Mouse (Mus musculus) small intestine, adult 2 months (tissue): ENCODE measurements around the gene Rilp. TPM values are rescaled to one million over a fixed set of nuclear protein-coding genes. Genes with fewer than 3 reads are reported as not detected.

Experiments used
- H3K27ac ChIP-seq: fragments of 200-500 bp; 2 replicates; pipeline ENCODE4 v1.5.1; 2012; ENCODE audit warnings: low read depth, low read length, control low read depth, inconsistent platforms; ENCODE audit not compliant: insufficient read depth
- H3K27me3 ChIP-seq: fragments of 200-500 bp; 2 replicates; pipeline ENCODE4 v1.6.1; 2012; ENCODE audit warnings: mild to moderate bottlenecking, moderate library complexity, low read length, inconsistent platforms; ENCODE audit not compliant: control insufficient read depth, insufficient read depth
- H3K36me3 ChIP-seq: fragments of 200-500 bp; 2 replicates; pipeline ENCODE4 v1.6.1; 2012; ENCODE audit warnings: mild to moderate bottlenecking, low read length, control low read depth, inconsistent platforms; ENCODE audit not compliant: control insufficient read depth, insufficient read depth
- H3K4me1 ChIP-seq: fragments of 200-500 bp; 2 replicates; pipeline ENCODE4 v1.6.1; 2012; ENCODE audit warnings: low read length, inconsistent platforms, mixed read lengths; ENCODE audit not compliant: control insufficient read depth, insufficient read depth, insufficient read length
- H3K4me3 ChIP-seq: fragments of 200-500 bp; 2 replicates; pipeline ENCODE4 v1.5.1; 2012; ENCODE audit warnings: low read depth, mild to moderate bottlenecking, control low read depth, inconsistent platforms, low read length, moderate library complexity
- CTCF ChIP-seq: fragments of 200-500 bp; IDR thresholded peaks from 2 replicates; pipeline ENCODE4 v1.5.1; 2012; ENCODE audit warnings: low read depth, mild to moderate bottlenecking, control low read depth, inconsistent platforms, low read length, moderate library complexity, mixed read lengths; ENCODE audit not compliant: insufficient replicate concordance, insufficient read length; ENCODE audit errors: extremely low read depth
- POLR2A ChIP-seq: fragments of 200-500 bp; IDR thresholded peaks from 2 replicates; pipeline ENCODE4 v1.6.1; 2012; ENCODE audit warnings: low read depth, mild to moderate bottlenecking, control low read depth, inconsistent platforms, low read length, moderate library complexity
- WGBS: fragments of 180-500 bp; shearing (Covaris S2); methylation state at CpG from one replicate; pipeline ENCODE4 v1.1.7; 2018; 5-methylcytosine and 5-hydroxymethylcytosine counted together
- polyA plus RNA-seq: library from polyadenylated mRNA; depleted of rRNA; stranded (reverse); fragments of >200 nt; gene quantifications from 2 replicates; pipeline ENCODE4 v1.2.3, GENCODE M21; 2012

Gene Rilp
- polyA plus RNA-seq, 1 experiment = 15.0 TPM

- 68% methylated on average over 19 of the region's 19 CpGs for WGBS
- Histone ChIP-seq H3K27ac (no peak overlapping the region), H3K4me3 (no peak overlapping the region), H3K36me3 (peaks cover 68% of the 10 kb centered on the region), H3K4me1 (peaks cover 25% of the 10 kb centered on the region), H3K27me3 (no peaks in the 10 kb centered on the region)
- TF ChIP-seq POLR2A (no peak), CTCF (no peak)
Measured at GRCm38 (mm10) chr11:75540710-75541581, 31.1 kb downstream of the Rilp start.

- Histone ChIP-seq H3K4me1 (peaks cover 15% of the 10 kb centered on the region), H3K4me3 (no peak overlapping the region), H3K27ac (no peak overlapping the region), H3K36me3 (peaks cover 65% of the 10 kb centered on the region), H3K27me3 (no peaks in the 10 kb centered on the region)
- TF ChIP-seq POLR2A = no peak
- no peak for TF ChIP-seq CTCF
- 89% methylated on average over 9 of the region's 9 CpGs for WGBS
Measured at GRCm38 (mm10) chr11:75544713-75545112, 34.8 kb downstream of the Rilp start.

GRCm38 (mm10) chr11:75546057-75546456, 36.2 kb downstream of the Rilp start:
- Histone ChIP-seq H3K36me3 (peaks cover 65% of the 10 kb centered on the region), H3K4me1 (peaks cover 10% of the 10 kb centered on the region), H3K27me3 (no peaks in the 10 kb centered on the region), H3K4me3 (no peak overlapping the region), H3K27ac (no peak overlapping the region)
- WGBS = 90% methylated on average over 4 of the region's 4 CpGs
- TF ChIP-seq CTCF (no peak), POLR2A (no peak)

- peak overlapping the region; percentile 52 for H3K27ac ChIP-seq
- WGBS = 66% methylated on average over 5 of the region's 5 CpGs
Measured at GRCm38 (mm10) chr11:75549658-75550111, 39.8 kb downstream of the Rilp start.

DNA sequence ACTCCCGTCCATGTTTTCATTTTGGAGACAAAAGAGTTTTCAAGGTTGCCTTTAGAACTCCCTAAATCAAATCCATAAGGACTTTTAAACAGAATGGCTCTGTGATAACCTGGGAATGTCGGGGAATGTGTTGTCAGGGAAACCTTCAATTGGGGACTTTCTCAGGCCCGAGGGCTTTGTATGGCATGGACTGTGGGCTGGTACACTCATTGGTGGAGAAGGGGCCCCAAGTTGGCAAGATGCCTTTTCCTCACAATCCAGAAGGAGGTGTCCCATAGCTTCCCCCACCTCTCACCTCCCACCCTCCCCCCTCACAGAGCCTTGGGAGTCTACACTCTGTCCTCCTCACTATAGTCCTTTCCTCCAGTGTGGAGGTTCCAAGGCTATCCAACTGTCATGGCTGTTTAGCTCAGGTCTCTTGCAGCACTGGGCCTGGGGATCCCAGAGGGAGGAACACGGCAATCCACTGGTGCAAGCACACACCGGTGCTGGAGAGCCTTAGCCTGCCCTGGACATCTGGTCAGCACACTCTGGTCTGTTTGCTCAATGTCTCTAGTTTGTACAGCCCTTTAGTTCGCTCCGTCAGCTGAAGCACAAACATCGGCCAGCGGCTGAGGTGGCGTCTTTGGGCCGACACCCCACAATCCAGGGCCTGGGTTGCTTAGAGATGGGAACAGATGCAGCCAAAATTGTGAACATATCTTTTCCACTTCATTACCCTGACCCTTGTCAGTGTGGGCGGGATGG, 40.5 kb downstream of the Rilp start:
- H3K36me3 ChIP-seq = peaks cover 59% of the 10 kb centered on the region
- H3K4me3 ChIP-seq = no peak overlapping the region
- WGBS = 80% methylated on average over 12 of the region's 12 CpGs
- H3K27ac ChIP-seq = peak overlapping the region; percentile 52
- no peaks in the 10 kb centered on the region for H3K27me3 ChIP-seq
- TF ChIP-seq POLR2A (no peak), CTCF (no peak)
- 0 out of 2 replicates have a peak, but pooled peaks cover 9% of the 10 kb centered on the region for H3K4me1 ChIP-seq

More at GRCm38 (mm10) chr11:75549658-75550111, 39.8 kb downstream of the Rilp start:
- no peak overlapping the region for H3K4me3 ChIP-seq
- H3K27me3 ChIP-seq = no peaks in the 10 kb centered on the region
- no peak for TF ChIP-seq POLR2A
- TF ChIP-seq CTCF = no peak
- H3K4me1 ChIP-seq = 0 out of 2 replicates have a peak, but pooled peaks cover 9% of the 10 kb centered on the region
- peaks cover 64% of the 10 kb centered on the region for H3K36me3 ChIP-seq

- Histone ChIP-seq H3K4me1 (0 out of 2 replicates have a peak, but pooled peaks cover 7% of the 10 kb centered on the region), H3K27ac (peak overlapping the region; percentile 72), H3K4me3 (no peak overlapping the region), H3K27me3 (no peaks in the 10 kb centered on the region), H3K36me3 (peaks cover 54% of the 10 kb centered on the region)
- TF ChIP-seq POLR2A = no peak
- no peak for TF ChIP-seq CTCF
- 92% methylated on average over 5 of the region's 5 CpGs for WGBS
Measured at GRCm38 (mm10) chr11:75551321-75551720, 41.4 kb downstream of the Rilp start.
